Mouse (Mus musculus) megakaryocyte, embryonic 14.5 days (primary cell): ENCODE measurements around the gene Gm42669. TPM values are rescaled to one million over a fixed set of nuclear protein-coding genes. Genes with fewer than 3 reads are reported as not detected.

Experiments used
- H3K27me3 ChIP-seq: replicated peaks from 2 replicates; pipeline ENCODE3; 2012; ENCODE audit warnings: inconsistent platforms
- H3K36me3 ChIP-seq: replicated peaks from 2 replicates; pipeline ENCODE3; 2012; ENCODE audit warnings: low read length, inconsistent platforms, mixed read lengths
- H3K4me1 ChIP-seq: 2 replicates; pipeline ENCODE4 v1.6.1; 2012; ENCODE audit warnings: inconsistent platforms
- H3K4me3 ChIP-seq: replicated peaks from 2 replicates; pipeline ENCODE3; 2012; ENCODE audit warnings: moderate library complexity, mild to moderate bottlenecking, inconsistent platforms
- H3K9me3 ChIP-seq: 2 replicates; pipeline ENCODE4 v1.6.1; 2012; ENCODE audit warnings: inconsistent platforms
- FLI1 ChIP-seq: IDR thresholded peaks from 2 replicates; pipeline ENCODE4 v1.6.1; 2012; ENCODE audit warnings: low read length, inconsistent platforms, mixed read lengths
- GATA1 ChIP-seq: IDR thresholded peaks from 3 replicates; pipeline ENCODE4 v1.6.1; 2012; ENCODE audit warnings: mixed read lengths, low read length, inconsistent platforms, borderline replicate concordance
- polyA plus RNA-seq: library from polyadenylated mRNA; stranded (reverse); fragments of >175 nt; gene quantifications from 2 replicates; pipeline ENCODE4 v1.2.3, GENCODE M21; 2012; ENCODE audit warnings: low replicate concordance; ENCODE audit not compliant: insufficient read depth

Gm42669 gene
- polyA plus RNA-seq, 1 experiment: 0.25 TPM

GRCm38 (mm10) chr5:107494759-107495158 is 12.7 kb upstream of the Gm42669 start:
- Histone ChIP-seq H3K4me3 (no peak overlapping the region), H3K27me3 (no peaks in the 10 kb centered on the region), H3K4me1 (peaks cover 17% of the 10 kb centered on the region), H3K9me3 (peaks cover 5% of the 10 kb centered on the region), H3K36me3 (peaks cover 30% of the 10 kb centered on the region)
- no peak for TF ChIP-seq GATA1
- TF ChIP-seq FLI1: no peak

GRCm38 (mm10) chr5:107496047-107496446 is 11.4 kb upstream of the Gm42669 start:
- TF ChIP-seq GATA1 (no peak), FLI1 (no peak)
- Histone ChIP-seq H3K27me3 (no peaks in the 10 kb centered on the region), H3K9me3 (peaks cover 5% of the 10 kb centered on the region), H3K4me1 (peaks cover 17% of the 10 kb centered on the region), H3K36me3 (peaks cover 30% of the 10 kb centered on the region), H3K4me3 (no peak overlapping the region)

- peaks cover 10% of the 10 kb centered on the region for H3K4me1 ChIP-seq
- peaks cover 5% of the 10 kb centered on the region for H3K9me3 ChIP-seq
- peaks cover 21% of the 10 kb centered on the region for H3K36me3 ChIP-seq
- no peaks in the 10 kb centered on the region for H3K27me3 ChIP-seq
- H3K4me3 ChIP-seq: no peak overlapping the region
- TF ChIP-seq GATA1 (no peak), FLI1 (no peak)
These were observed 9.6 kb upstream of the Gm42669 start for GRCm38 (mm10) chr5:107497519-107498501.

GRCm38 (mm10) chr5:107498806-107499310 is 8.6 kb upstream of the Gm42669 start:
- H3K4me3 ChIP-seq: no peak overlapping the region
- peaks cover 5% of the 10 kb centered on the region for H3K9me3 ChIP-seq
- peaks cover under 1% of the 10 kb centered on the region; the same call in 1 of the 2 replicates for H3K4me1 ChIP-seq
- H3K27me3 ChIP-seq: no peaks in the 10 kb centered on the region
- TF ChIP-seq FLI1: no peak
- peaks cover 21% of the 10 kb centered on the region for H3K36me3 ChIP-seq

- H3K4me3 ChIP-seq: no peak overlapping the region
- peaks cover 19% of the 10 kb centered on the region for H3K36me3 ChIP-seq
- TF ChIP-seq GATA1 (no peak), FLI1 (no peak)
- no peaks in the 10 kb centered on the region for H3K4me1 ChIP-seq
- H3K9me3 ChIP-seq: no peaks in the 10 kb centered on the region
- H3K27me3 ChIP-seq: no peaks in the 10 kb centered on the region
These were observed 7.4 kb upstream of the Gm42669 start for GRCm38 (mm10) chr5:107499891-107500535.

- H3K4me1 ChIP-seq: no peaks in the 10 kb centered on the region
- no peaks in the 10 kb centered on the region for H3K9me3 ChIP-seq
- TF ChIP-seq GATA1 (no peak), FLI1 (no peak)
- H3K4me3 ChIP-seq: no peak overlapping the region
- H3K36me3 ChIP-seq: peaks cover 27% of the 10 kb centered on the region
- H3K27me3 ChIP-seq: no peaks in the 10 kb centered on the region
These were observed 6.7 kb upstream of the Gm42669 start for GRCm38 (mm10) chr5:107500741-107501140.

- Histone ChIP-seq H3K36me3 (peaks cover 10% of the 10 kb centered on the region), H3K4me3 (no peak overlapping the region), H3K9me3 (no peaks in the 10 kb centered on the region), H3K4me1 (peaks cover 30% of the 10 kb centered on the region), H3K27me3 (no peaks in the 10 kb centered on the region)
- TF ChIP-seq GATA1 (no peak), FLI1 (no peak)
These were observed 3.1 kb downstream of the Gm42669 start for GRCm38 (mm10) chr5:107510503-107510902.

- no peak overlapping the region for H3K4me3 ChIP-seq
- no peak for TF ChIP-seq GATA1
- TF ChIP-seq FLI1: no peak
- H3K9me3 ChIP-seq: no peaks in the 10 kb centered on the region
- peaks cover 7% of the 10 kb centered on the region for H3K36me3 ChIP-seq
- peaks cover 38% of the 10 kb centered on the region for H3K4me1 ChIP-seq
- no peaks in the 10 kb centered on the region for H3K27me3 ChIP-seq
These were observed 3.9 kb downstream of the Gm42669 start for GRCm38 (mm10) chr5:107511326-107511725.

- no peak for TF ChIP-seq FLI1
- Histone ChIP-seq H3K4me1 (peaks cover 43% of the 10 kb centered on the region), H3K36me3 (peaks cover 6% of the 10 kb centered on the region), H3K27me3 (no peaks in the 10 kb centered on the region), H3K9me3 (no peaks in the 10 kb centered on the region; the same call in 1 of the 2 replicates), H3K4me3 (no peak overlapping the region)
These were observed 6.2 kb downstream of the Gm42669 start for GRCm38 (mm10) chr5:107513583-107513982.

- H3K36me3 ChIP-seq: peaks cover 5% of the 10 kb centered on the region
These were observed 8.0 kb downstream of the Gm42669 start for GRCm38 (mm10) chr5:107515453-107515852.

More at GRCm38 (mm10) chr5:107515453-107515852, 8.0 kb downstream of the Gm42669 start:
- H3K9me3 ChIP-seq: peaks cover 4% of the 10 kb centered on the region; the same call in 1 of the 2 replicates
- TF ChIP-seq FLI1 (no peak), GATA1 (no peak)
- H3K27me3 ChIP-seq: no peaks in the 10 kb centered on the region
- H3K4me1 ChIP-seq: peaks cover 48% of the 10 kb centered on the region
- H3K4me3 ChIP-seq: no peak overlapping the region
